9 mouse cellular contexts compared by ENCODE assay signal in genomic region chr2:91682850-91683249, GRCm38 (mm10). TPM values are rescaled to one million over a fixed set of nuclear protein-coding genes. Genes with fewer than 3 reads are reported as not detected.
DNase-seq lines count a peak whose midpoint lies in the region; ATAC-seq lines count a peak whose summit lies in the region.
"Had no signal": no experiment of that assay in that cellular context is flagged by ENCODE, and none has a peak within 500 bp of the region (broad histone marks: within the 10 kb centered on the region; RNA-seq: fewer than 3 reads in every experiment).

No protein-coding gene starts in this region.

- H3K36me3 ChIP-seq in hindbrain, embryonic 16.5 days (ENCODE audit: control insufficient read depth, insufficient read depth, low read length), result peaks cover 15% of the 10 kb centered on the region

- 55% methylated on average over 4 of the region's 4 CpGs for WGBS in hindbrain, embryonic 16.5 days

- H3K4me2 ChIP-seq in hindbrain, embryonic 16.5 days (ENCODE audit: low read length), result no peak overlapping the region

- no peaks in the 10 kb centered on the region for H3K4me1 ChIP-seq in hindbrain, embryonic 16.5 days (ENCODE audit: control insufficient read depth, insufficient read depth, low read depth, low read length)

- peak; percentile 80 for ATAC-seq in common myeloid progenitor, adult 5-6 weeks (replicated peaks; ENCODE audit: low read depth, poor library complexity, severe bottlenecking)
- ATAC-seq in hindbrain, embryonic 16.5 days, result peak; percentile 56; the same call in 1 of the 2 replicates
- no peak for ATAC-seq in megakaryocyte, adult 5-6 weeks (ENCODE audit: poor library complexity, severe bottlenecking)

- H3K27me3 ChIP-seq in hindbrain, embryonic 16.5 days (replicated peaks; ENCODE audit: control insufficient read depth, insufficient read depth, low read length), result no peaks in the 10 kb centered on the region

- peak; percentile 28 to 45 for DNase-seq in kidney, adult 8-10 months
- no peak for DNase-seq in kidney, adult 11 months
- peak; percentile 10 for DNase-seq in Muller cell, postnatal 12 days (ENCODE audit: inconsistent ontology term)
- peak; percentile 31 for DNase-seq in liver
- DNase-seq in right cerebral cortex, postnatal 14 days, result peak; percentile 70

- H3K9me3 ChIP-seq in hindbrain, embryonic 16.5 days (ENCODE audit: control insufficient read depth, low read length), result no peaks in the 10 kb centered on the region

- no peak overlapping the region for H3K9ac ChIP-seq in hindbrain, embryonic 16.5 days (ENCODE audit: low read depth, low read length)

- no peak overlapping the region for H3K4me3 ChIP-seq in hindbrain, embryonic 16.5 days (ENCODE audit: low read length)
- H3K4me3 ChIP-seq: myocyte had no signal

- no peak overlapping the region for H3K27ac ChIP-seq in hindbrain, embryonic 16.5 days (ENCODE audit: low read depth, low read length)

RNA-seq across cellular contexts. Expression of gene Atg13, which starts 27.5 kb away (rescaled TPM):
- 8.1 and 9.0 TPM in 2 replicates for total RNA-seq in common myeloid progenitor, adult 5-6 weeks (2017)
- polyA plus RNA-seq in hindbrain, embryonic 16.5 days (2015; fragmentation: Nextera tagmentation; extraction: Ambion mirVana), result 32.8 and 39.4 TPM in 2 replicates
- total RNA-seq in megakaryocyte, adult 5-6 weeks (2015), result 22.9 and 25.0 TPM in 2 replicates
- total RNA-seq in megakaryocyte, adult 5-6 weeks (2017), result 7.6 and 7.8 TPM in 2 replicates

RNA-seq across cellular contexts. Expression of gene Harbi1, which starts 27.8 kb away (rescaled TPM):
- total RNA-seq in common myeloid progenitor, adult 5-6 weeks (2017), result 12.4 and 14.7 TPM in 2 replicates
- polyA plus RNA-seq in hindbrain, embryonic 16.5 days (2015; fragmentation: Nextera tagmentation; extraction: Ambion mirVana), result 16.7 and 17.9 TPM in 2 replicates
- 2.6 and 5.8 TPM in 2 replicates for total RNA-seq in megakaryocyte, adult 5-6 weeks (2015)
- total RNA-seq in megakaryocyte, adult 5-6 weeks (2017), result 7.7 and 9.3 TPM in 2 replicates

RNA-seq across cellular contexts. Expression of gene Arhgap1, which starts 33.2 kb away (rescaled TPM):
- total RNA-seq in common myeloid progenitor, adult 5-6 weeks (2017), result 33.8 and 47.6 TPM in 2 replicates
- polyA plus RNA-seq in hindbrain, embryonic 16.5 days (2015; fragmentation: Nextera tagmentation; extraction: Ambion mirVana), result 89.5 and 98.5 TPM in 2 replicates
- total RNA-seq in megakaryocyte, adult 5-6 weeks (2015), result 92.0 and 93.7 TPM in 2 replicates
- 78.5 and 86.1 TPM in 2 replicates for total RNA-seq in megakaryocyte, adult 5-6 weeks (2017)

RNA-seq across cellular contexts. Expression of gene Zfp408, which starts 33.3 kb away (rescaled TPM):
- 6.2 and 11.9 TPM in 2 replicates for total RNA-seq in common myeloid progenitor, adult 5-6 weeks (2017)
- 9.9 and 11.4 TPM in 2 replicates for polyA plus RNA-seq in hindbrain, embryonic 16.5 days (2015; fragmentation: Nextera tagmentation; extraction: Ambion mirVana)
- 3.6 and 5.1 TPM in 2 replicates for total RNA-seq in megakaryocyte, adult 5-6 weeks (2015)
- total RNA-seq in megakaryocyte, adult 5-6 weeks (2017), result 7.1 and 13.8 TPM in 2 replicates

RNA-seq across cellular contexts. Expression of gene F2, which starts 46.6 kb away (rescaled TPM):
- total RNA-seq in common myeloid progenitor, adult 5-6 weeks (2017), result 0.19 and 0.78 TPM in 2 replicates
- 0.08 and 0.32 TPM in 2 replicates for polyA plus RNA-seq in hindbrain, embryonic 16.5 days (2015; fragmentation: Nextera tagmentation; extraction: Ambion mirVana)
- total RNA-seq in megakaryocyte, adult 5-6 weeks (2015), result not detected in 2 replicates
- not detected in 2 replicates for total RNA-seq in megakaryocyte, adult 5-6 weeks (2017)
